Comparison of ENCODE assay signal across 24 mouse cellular contexts in the genomic region with DNA sequence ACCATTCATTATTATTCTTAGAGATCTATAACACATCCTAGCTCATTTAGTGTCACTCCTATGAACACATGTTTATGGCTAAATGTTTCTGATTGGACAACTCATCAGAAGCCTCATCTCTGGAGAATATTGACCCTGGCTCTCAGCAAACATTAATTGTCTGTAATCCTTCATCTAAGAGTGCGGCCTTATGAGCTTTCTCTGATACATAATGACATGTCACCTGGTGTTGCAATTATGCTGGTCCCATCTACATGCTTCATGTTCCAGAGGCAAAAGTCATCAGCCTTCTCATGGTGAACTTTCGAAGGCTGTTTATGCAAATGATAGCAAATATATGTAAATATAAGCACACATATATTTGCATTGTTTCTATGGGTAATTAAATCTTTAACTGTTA.
A peak's percentile ranks its signal among the peaks of the same experiment; 100 is the strongest.
DNase-seq lines count a peak whose midpoint lies in the region; ATAC-seq lines count a peak whose summit lies in the region.
"Had no signal": no experiment of that assay in that cellular context is flagged by ENCODE, and none has a peak within 500 bp of the region (broad histone marks: within the 10 kb centered on the region; RNA-seq: fewer than 3 reads in every experiment).

No protein-coding gene starts in this region.

- H3K27me3 ChIP-seq in hindbrain, embryonic 12.5 days: no peaks in the 10 kb centered on the region
- no peaks in the 10 kb centered on the region for H3K27me3 ChIP-seq in hindbrain, embryonic 13.5 days
- H3K27me3 ChIP-seq in neural tube, embryonic 11.5 days (ENCODE audit: control insufficient read depth, insufficient read depth, low read length): no peaks in the 10 kb centered on the region
- no peaks in the 10 kb centered on the region for H3K27me3 ChIP-seq in neural tube, embryonic 15.5 days (replicated peaks)
- H3K27me3 ChIP-seq: embryonic facial prominence, embryonic 13.5 days; embryonic facial prominence, embryonic 15.5 days; forebrain, embryonic 12.5 days; Patski had no signal

- H3K36me3 ChIP-seq in hindbrain, embryonic 12.5 days: no peaks in the 10 kb centered on the region
- H3K36me3 ChIP-seq in hindbrain, embryonic 13.5 days: no peaks in the 10 kb centered on the region
- no peaks in the 10 kb centered on the region for H3K36me3 ChIP-seq in neural tube, embryonic 11.5 days (ENCODE audit: control insufficient read depth, insufficient read depth, low read length)
- H3K36me3 ChIP-seq in neural tube, embryonic 15.5 days: no peaks in the 10 kb centered on the region
- H3K36me3 ChIP-seq: embryonic facial prominence, embryonic 13.5 days; embryonic facial prominence, embryonic 15.5 days; forebrain, embryonic 10.5 days; forebrain, embryonic 12.5 days had no signal

- no peak overlapping the region for H3K9ac ChIP-seq in hindbrain, embryonic 12.5 days
- no peak overlapping the region for H3K9ac ChIP-seq in hindbrain, embryonic 13.5 days
- no peak overlapping the region for H3K9ac ChIP-seq in neural tube, embryonic 11.5 days (ENCODE audit: low read length)
- no peak overlapping the region for H3K9ac ChIP-seq in neural tube, embryonic 15.5 days (replicated peaks)
- H3K9ac ChIP-seq: embryonic facial prominence, embryonic 13.5 days; embryonic facial prominence, embryonic 15.5 days; forebrain, embryonic 12.5 days had no signal

- 64% methylated on average over 2 of the region's 2 CpGs for WGBS in hindbrain, embryonic 12.5 days
- WGBS in hindbrain, embryonic 13.5 days: 57% methylated on average over 2 of the region's 2 CpGs
- 83% methylated on average over 2 of the region's 2 CpGs for WGBS in neural tube, embryonic 11.5 days
- WGBS in neural tube, embryonic 15.5 days: 60% methylated on average over 2 of the region's 2 CpGs

- DNase-seq in neural tube, embryonic 11.5 days (ENCODE audit: low spot score): no peak
- peak; percentile 7 for DNase-seq in Muller cell, postnatal 12 days (ENCODE audit: inconsistent ontology term)
- DNase-seq in cerebellum, adult 9-11 months: no peak
- DNase-seq: adrenal gland, adult 8-10 months; adrenal gland, postnatal 14 days; adrenal gland, postnatal 36 days; cerebellum, adult 11-12 months; cerebellum, adult 2 months; cerebellum, adult 9-10 months; cerebellum, postnatal 14 days; cerebellum, postnatal 36 days; embryo, embryonic 11 days had no signal

- H3K4me1 ChIP-seq in hindbrain, embryonic 12.5 days: peaks cover 6% of the 10 kb centered on the region; the same call in 1 of the 2 replicates
- H3K4me1 ChIP-seq in hindbrain, embryonic 13.5 days (replicated peaks): peaks cover 5% of the 10 kb centered on the region; the same call in 1 of the 2 replicates
- no peaks in the 10 kb centered on the region for H3K4me1 ChIP-seq in neural tube, embryonic 11.5 days (ENCODE audit: control insufficient read depth, insufficient read depth, low read length)
- no peaks in the 10 kb centered on the region for H3K4me1 ChIP-seq in neural tube, embryonic 15.5 days
- H3K4me1 ChIP-seq: embryonic facial prominence, embryonic 13.5 days; embryonic facial prominence, embryonic 15.5 days had no signal

- H3K9me3 ChIP-seq in hindbrain, embryonic 12.5 days (replicated peaks): no peaks in the 10 kb centered on the region
- H3K9me3 ChIP-seq in hindbrain, embryonic 13.5 days: no peaks in the 10 kb centered on the region
- H3K9me3 ChIP-seq in neural tube, embryonic 11.5 days (ENCODE audit: control insufficient read depth, low read length): no peaks in the 10 kb centered on the region
- no peaks in the 10 kb centered on the region for H3K9me3 ChIP-seq in neural tube, embryonic 15.5 days (replicated peaks)
- H3K9me3 ChIP-seq: embryonic facial prominence, embryonic 13.5 days; embryonic facial prominence, embryonic 15.5 days; forebrain, embryonic 10.5 days; forebrain, embryonic 12.5 days had no signal

- no peak overlapping the region for H3K4me2 ChIP-seq in hindbrain, embryonic 12.5 days (replicated peaks)
- no peak overlapping the region for H3K4me2 ChIP-seq in hindbrain, embryonic 13.5 days
- H3K4me2 ChIP-seq in neural tube, embryonic 11.5 days (ENCODE audit: low read depth): no peak overlapping the region
- H3K4me2 ChIP-seq in neural tube, embryonic 15.5 days: no peak overlapping the region
- H3K4me2 ChIP-seq: embryonic facial prominence, embryonic 13.5 days; embryonic facial prominence, embryonic 15.5 days; forebrain, embryonic 12.5 days had no signal

- H3K27ac ChIP-seq in hindbrain, embryonic 12.5 days: no peak overlapping the region
- no peak overlapping the region for H3K27ac ChIP-seq in hindbrain, embryonic 13.5 days
- no peak overlapping the region for H3K27ac ChIP-seq in neural tube, embryonic 11.5 days (ENCODE audit: low read depth, low read length)
- H3K27ac ChIP-seq in neural tube, embryonic 15.5 days (replicated peaks): no peak overlapping the region
- H3K27ac ChIP-seq: embryonic facial prominence, embryonic 13.5 days; embryonic facial prominence, embryonic 15.5 days; forebrain, embryonic 10.5 days; forebrain, embryonic 12.5 days had no signal

- ATAC-seq in hindbrain, embryonic 12.5 days (ENCODE audit: low FRiP score): peak; percentile 60
- no peak for ATAC-seq in hindbrain, embryonic 13.5 days (ENCODE audit: low FRiP score)
- ATAC-seq in neural tube, embryonic 11.5 days (ENCODE audit: insufficient read depth, low FRiP score, low TSS enrichment): 0 out of 2 replicates have a peak, but pooled peaks have one; percentile 50
- ATAC-seq in neural tube, embryonic 15.5 days (ENCODE audit: low FRiP score): no peak
- ATAC-seq: activated CD4-positive, CD25-positive, alpha-beta regulatory T cell, adult 4 months; forebrain, embryonic 14.5 days; forebrain, embryonic 16.5 days; Patski had no signal

- no peak overlapping the region for H3K4me3 ChIP-seq in hindbrain, embryonic 12.5 days
- no peak overlapping the region for H3K4me3 ChIP-seq in hindbrain, embryonic 13.5 days
- H3K4me3 ChIP-seq in neural tube, embryonic 11.5 days (ENCODE audit: low read depth, low read length): no peak overlapping the region
- no peak overlapping the region for H3K4me3 ChIP-seq in neural tube, embryonic 15.5 days (replicated peaks)
- H3K4me3 ChIP-seq: embryonic facial prominence, embryonic 13.5 days; embryonic facial prominence, embryonic 15.5 days; erythroblast, embryonic 14.5 days; forebrain, embryonic 10.5 days; forebrain, embryonic 12.5 days had no signal

Comparison
In these comparisons a context has a peak if more than half of its experiments do, and no peak if none do; other contexts are left out.
1. ATAC-seq: peak in hindbrain, embryonic 12.5 days (single experiment) and neural tube, embryonic 11.5 days (single experiment); none in hindbrain, embryonic 13.5 days (single experiment) and neural tube, embryonic 15.5 days (single experiment).